Mouse (Mus musculus) liver, adult 2 months (tissue): ENCODE results near the gene Hdlbp. TPM values are rescaled to one million over a fixed set of nuclear protein-coding genes. Genes with fewer than 3 reads are reported as not detected.

Experiments used
- DNase-seq: peaks from one replicate; pipeline ENCODE4 v3.0.0-alpha.2; 2011; ENCODE audit warnings: low read depth, low spot score; ENCODE audit errors: extremely low read depth
- H3K27ac ChIP-seq: fragments of 200-500 bp; replicated peaks from 2 replicates; pipeline ENCODE4 v1.5.1; 2012; ENCODE audit warnings: low read depth, mild to moderate bottlenecking, control low read depth, inconsistent platforms, low read length; ENCODE audit not compliant: insufficient read depth
- H3K27me3 ChIP-seq: fragments of 200-500 bp; 2 replicates; pipeline ENCODE4 v1.6.1; 2012; ENCODE audit warnings: mild to moderate bottlenecking, moderate library complexity, low read length, inconsistent platforms; ENCODE audit not compliant: control insufficient read depth, insufficient read depth
- H3K36me3 ChIP-seq: fragments of 200-500 bp; 2 replicates; pipeline ENCODE4 v1.6.1; 2012; ENCODE audit warnings: low read length, inconsistent platforms; ENCODE audit not compliant: control insufficient read depth, insufficient read depth
- H3K4me1 ChIP-seq: fragments of 200-500 bp; 2 replicates; pipeline ENCODE4 v1.6.1; 2011; ENCODE audit warnings: low read length; ENCODE audit not compliant: control insufficient read depth, insufficient read depth
- H3K4me3 ChIP-seq: fragments of 200-500 bp; 2 replicates; pipeline ENCODE4 v1.5.1; 2011; ENCODE audit warnings: low read depth, mild to moderate bottlenecking, control low read depth, low read length, moderate library complexity; ENCODE audit not compliant: insufficient read depth
- H3K79me2 ChIP-seq: fragments of 200-500 bp; 2 replicates; pipeline ENCODE4 v1.6.1; 2012; ENCODE audit warnings: inconsistent platforms, mild to moderate bottlenecking, low read length, moderate library complexity; ENCODE audit not compliant: control insufficient read depth, insufficient read depth
- H3K9ac ChIP-seq: fragments of 200-500 bp; 2 replicates; pipeline ENCODE4 v1.6.1; 2012; ENCODE audit warnings: low read depth, mild to moderate bottlenecking, control low read depth, inconsistent platforms, low read length
- CTCF ChIP-seq: fragments of 200-500 bp; IDR thresholded peaks from 2 replicates; pipeline ENCODE4 v1.5.1; 2011; ENCODE audit warnings: low read depth, low read length, control low read depth
- POLR2A ChIP-seq: fragments of 200-500 bp; IDR thresholded peaks from 2 replicates; pipeline ENCODE4 v1.6.1; 2011; ENCODE audit warnings: low read length, control low read depth; ENCODE audit not compliant: insufficient read depth; ENCODE audit errors: extremely low read depth
- WGBS: fragments of 180-500 bp; shearing (Covaris S2); methylation state at CpG from one replicate; pipeline ENCODE4 v1.1.7; 2018; 5-methylcytosine and 5-hydroxymethylcytosine counted together
- polyA plus RNA-seq: library from polyadenylated mRNA; depleted of rRNA; stranded (reverse); fragments of >200 nt; gene quantifications from 2 replicates; pipeline ENCODE4 v1.2.3, GENCODE M21; 2012
- total RNA-seq: library from RNA; depleted of rRNA; stranded (reverse); fragments of >200 nt; gene quantifications from 2 replicates; pipeline ENCODE4 v1.2.3, GENCODE M21; 2014

Gene Hdlbp
- total and polyA plus RNA-seq, 2 experiments = 119 to 169 TPM

GRCm38 (mm10) chr1:93401191-93402052, 77.2 kb downstream of the Hdlbp start:
- DNase-seq = no peak
- Histone ChIP-seq H3K27ac (no peak overlapping the region), H3K36me3 (peaks cover 1% of the 10 kb centered on the region), H3K79me2 (no peaks in the 10 kb centered on the region), H3K4me1 (no peaks in the 10 kb centered on the region), H3K27me3 (no peaks in the 10 kb centered on the region), H3K4me3 (peak overlapping the region; percentile 56), H3K9ac (peak overlapping the region; percentile 30; the same call in 1 of the 2 replicates)
- TF ChIP-seq CTCF = no peak
- no peak for TF ChIP-seq POLR2A
- 14% methylated on average over 38 of the region's 38 CpGs for WGBS

- DNase-seq = no peak
- Histone ChIP-seq H3K4me1 (no peaks in the 10 kb centered on the region), H3K79me2 (no peaks in the 10 kb centered on the region), H3K36me3 (no peaks in the 10 kb centered on the region), H3K27ac (no peak overlapping the region), H3K4me3 (no peak overlapping the region), H3K9ac (no peak overlapping the region), H3K27me3 (no peaks in the 10 kb centered on the region)
- TF ChIP-seq CTCF (no peak), POLR2A (no peak)
- WGBS = 91% methylated on average over 2 of the region's 2 CpGs
These were observed 89.7 kb downstream of the Hdlbp start for GRCm38 (mm10) chr1:93388906-93389305.

- H3K9ac ChIP-seq = no peak overlapping the region
- no peak overlapping the region for H3K27ac ChIP-seq
- H3K36me3 ChIP-seq = no peaks in the 10 kb centered on the region
- DNase-seq = no peak
- no peaks in the 10 kb centered on the region for H3K4me1 ChIP-seq
- H3K4me3 ChIP-seq = no peak overlapping the region
- H3K79me2 ChIP-seq = no peaks in the 10 kb centered on the region
- TF ChIP-seq CTCF (no peak), POLR2A (no peak)
- WGBS = 92% methylated on average over 2 of the region's 2 CpGs
- no peaks in the 10 kb centered on the region for H3K27me3 ChIP-seq
These were observed 91.4 kb downstream of the Hdlbp start for GRCm38 (mm10) chr1:93387198-93387597.

GRCm38 (mm10) chr1:93379117-93379516, 99.5 kb downstream of the Hdlbp start:
- no peak for DNase-seq
- 87% methylated on average over 5 of the region's 5 CpGs for WGBS
- H3K4me3 ChIP-seq = no peak overlapping the region
- H3K27me3 ChIP-seq = no peaks in the 10 kb centered on the region
- H3K4me1 ChIP-seq = peaks cover 2% of the 10 kb centered on the region; the same call in 1 of the 2 replicates
- H3K36me3 ChIP-seq = no peaks in the 10 kb centered on the region
- H3K9ac ChIP-seq = no peak overlapping the region
- H3K27ac ChIP-seq = no peak overlapping the region
- TF ChIP-seq POLR2A (no peak), CTCF (no peak)
- no peaks in the 10 kb centered on the region for H3K79me2 ChIP-seq

- Histone ChIP-seq H3K36me3 (no peaks in the 10 kb centered on the region), H3K27me3 (no peaks in the 10 kb centered on the region), H3K79me2 (no peaks in the 10 kb centered on the region), H3K4me1 (peaks cover 2% of the 10 kb centered on the region; the same call in 1 of the 2 replicates), H3K4me3 (no peak overlapping the region), H3K27ac (no peak overlapping the region), H3K9ac (no peak overlapping the region)
- 74% methylated on average over 5 of the region's 5 CpGs for WGBS
- DNase-seq = no peak
- TF ChIP-seq POLR2A (no peak), CTCF (no peak)
These were observed 101.3 kb downstream of the Hdlbp start for GRCm38 (mm10) chr1:93377307-93377706.

GRCm38 (mm10) chr1:93373665-93374064, 105.0 kb downstream of the Hdlbp start, which contains the start of gene Ano7:
Gene Ano7, plus strand, starts transcription at chr1:93373930.
- 70% methylated on average over 4 of the region's 4 CpGs for WGBS
- H3K27ac ChIP-seq = no peak within 1 kb of the TSS
- DNase-seq = no peak

More at GRCm38 (mm10) chr1:93373665-93374064, 105.0 kb downstream of the Hdlbp start, which contains the start of gene Ano7:
- no peak within 1 kb of the TSS for H3K9ac ChIP-seq
- H3K4me1 ChIP-seq = peaks cover 2% of the 10 kb centered on the region; the same call in 1 of the 2 replicates
- no peaks in the 10 kb centered on the region for H3K36me3 ChIP-seq
- H3K4me3 ChIP-seq = no peak within 1 kb of the TSS
- no peaks in the 10 kb centered on the region for H3K27me3 ChIP-seq
- no peaks in the 10 kb centered on the region for H3K79me2 ChIP-seq
- TF ChIP-seq POLR2A (no peak), CTCF (no peak)
